Mouse (Mus musculus) intestine, postnatal 0 days (tissue): ENCODE data around the gene Aldh3b3. TPM values are rescaled to one million over a fixed set of nuclear protein-coding genes. Genes with fewer than 3 reads are reported as not detected.

Source experiments
- ATAC-seq: fragments of 200-750 bp; cut with Nextera tagmentation; 2 replicates; pipeline ENCODE4 v1.8.0; 2017; ENCODE audit warnings: mild to moderate bottlenecking, moderate TSS enrichment, moderate library complexity
- H3K27ac ChIP-seq: fragments of 300-500 bp; sonication (generic); 2 replicates; pipeline ENCODE4 v1.5.1; 2014; ENCODE audit warnings: mild to moderate bottlenecking, low read depth, low read length, moderate library complexity
- H3K27me3 ChIP-seq: fragments of 300-500 bp; sonication (generic); replicated peaks from 2 replicates; pipeline ENCODE4 v1.6.1; 2014; ENCODE audit warnings: low read length, mixed read lengths; ENCODE audit not compliant: control insufficient read depth, insufficient read depth
- H3K36me3 ChIP-seq: fragments of 300-500 bp; sonication (generic); 2 replicates; pipeline ENCODE4 v1.6.1; 2014; ENCODE audit warnings: mild to moderate bottlenecking, moderate library complexity; ENCODE audit not compliant: control insufficient read depth, insufficient read depth
- H3K4me1 ChIP-seq: fragments of 300-500 bp; sonication (generic); replicated peaks from 2 replicates; pipeline ENCODE4 v1.6.1; 2014; ENCODE audit warnings: antibody characterized with exemption, low read length, mixed read lengths; ENCODE audit not compliant: control insufficient read depth, insufficient read depth
- H3K4me2 ChIP-seq: fragments of 300-500 bp; sonication (generic); replicated peaks from 2 replicates; pipeline ENCODE4 v1.6.1; 2014; ENCODE audit warnings: low read depth, mild to moderate bottlenecking, moderate library complexity
- H3K4me3 ChIP-seq: fragments of 300-500 bp; sonication (generic); 2 replicates; pipeline ENCODE4 v1.5.1; 2014; ENCODE audit warnings: low read depth, low read length
- H3K9ac ChIP-seq: fragments of 300-500 bp; sonication (generic); 2 replicates; pipeline ENCODE4 v1.6.1; 2014; ENCODE audit warnings: mild to moderate bottlenecking, low read depth, low read length
- H3K9me3 ChIP-seq: fragments of 300-500 bp; sonication (generic); 2 replicates; pipeline ENCODE4 v1.6.1; 2016; ENCODE audit warnings: mixed run types; ENCODE audit not compliant: control insufficient read depth
- CTCF ChIP-seq: sonication (generic); IDR thresholded peaks from 2 replicates; pipeline ENCODE4 v1.5.1; 2016; ENCODE audit warnings: low read depth, mild to moderate bottlenecking, control low read depth, antibody characterized with exemption, moderate library complexity
- WGBS: fragments of 180-500 bp; shearing (Covaris S2); extraction: QIAGEN DNeasy Blood & Tissue Kit; methylation state at CpG from one replicate; pipeline ENCODE4 v1.1.7; 2014; 5-methylcytosine and 5-hydroxymethylcytosine counted together
- polyA plus RNA-seq: library from polyadenylated mRNA; unstranded; fragments of >200 nt; fragmentation: Nextera tagmentation; extraction: Ambion mirVana; gene quantifications from 2 replicates; pipeline ENCODE4 v1.2.1, GENCODE M21; 2015

Aldh3b3 gene
- polyA plus RNA-seq, 1 experiment from 2014 or later = not detected

GRCm38 (mm10) chr19:3931716-3932115 lies 26.7 kb upstream of the Aldh3b3 start:
- ATAC-seq = no peak
- WGBS = 91% methylated on average over 9 of the region's 9 CpGs
- H3K27ac ChIP-seq = no peak overlapping the region
- H3K4me1 ChIP-seq = peaks cover 11% of the 10 kb centered on the region; the same call in 1 of the 2 replicates
- no peaks in the 10 kb centered on the region for H3K27me3 ChIP-seq
- no peak for TF ChIP-seq CTCF
- H3K9me3 ChIP-seq = no peaks in the 10 kb centered on the region
- no peak overlapping the region for H3K9ac ChIP-seq
- no peak overlapping the region for H3K4me2 ChIP-seq
- no peak overlapping the region for H3K4me3 ChIP-seq
- no peaks in the 10 kb centered on the region; the same call in 1 of the 2 replicates for H3K36me3 ChIP-seq

GRCm38 (mm10) chr19:3935032-3935895 lies 23.2 kb upstream of the Aldh3b3 start, which contains the start of gene Unc93b1:
Unc93b1 (plus strand) TSS chr19:3935186.
- 0 out of 2 replicates have a peak, but pooled peaks have one; percentile 1 for TF ChIP-seq CTCF
- H3K4me1 ChIP-seq = 0 out of 2 replicates have a peak, but pooled peaks cover under 1% of the 10 kb centered on the region
- H3K9ac ChIP-seq = peak within 1 kb of the TSS; percentile 58
- H3K4me2 ChIP-seq = peak within 1 kb of the TSS; percentile 93
- peak; percentile 88 for ATAC-seq
- H3K27ac ChIP-seq = peak within 1 kb of the TSS; percentile 70
- WGBS = 8% methylated on average over 42 of the region's 42 CpGs
- H3K36me3 ChIP-seq = no peaks in the 10 kb centered on the region
- no peaks in the 10 kb centered on the region for H3K27me3 ChIP-seq
- no peaks in the 10 kb centered on the region for H3K9me3 ChIP-seq
- H3K4me3 ChIP-seq = peak within 1 kb of the TSS; percentile 64

GRCm38 (mm10) chr19:3935896-3936850 lies 22.3 kb upstream of the Aldh3b3 start:
- Histone ChIP-seq H3K36me3 (no peaks in the 10 kb centered on the region), H3K27ac (peak overlapping the region; percentile 70; the same call in 1 of the 2 replicates)

GRCm38 (mm10) chr19:3942315-3942714 lies 16.1 kb upstream of the Aldh3b3 start:
- H3K27me3 ChIP-seq = no peaks in the 10 kb centered on the region
- H3K4me3 ChIP-seq = no peak overlapping the region
- H3K9me3 ChIP-seq = no peaks in the 10 kb centered on the region
- H3K36me3 ChIP-seq = 0 out of 2 replicates have a peak, but pooled peaks cover 4% of the 10 kb centered on the region
- H3K9ac ChIP-seq = no peak overlapping the region
- no peak for TF ChIP-seq CTCF
- 71% methylated on average over 7 of the region's 7 CpGs for WGBS
- H3K4me2 ChIP-seq = no peak overlapping the region
- H3K27ac ChIP-seq = no peak overlapping the region
- ATAC-seq = no peak
- H3K4me1 ChIP-seq = 0 out of 2 replicates have a peak, but pooled peaks cover 3% of the 10 kb centered on the region

More at GRCm38 (mm10) chr19:3935896-3936850, 22.3 kb upstream of the Aldh3b3 start:
- Histone ChIP-seq H3K4me2 (peak overlapping the region; percentile 93), H3K4me3 (peak overlapping the region; percentile 64), H3K27me3 (no peaks in the 10 kb centered on the region), H3K9ac (peak overlapping the region; percentile 58), H3K9me3 (no peaks in the 10 kb centered on the region), H3K4me1 (no peaks in the 10 kb centered on the region)
- TF ChIP-seq CTCF = no peak
- ATAC-seq = peak; percentile 63
- WGBS = 12% methylated on average over 22 of the region's 22 CpGs

- 18% methylated on average over 27 of the region's 27 CpGs for WGBS
- Histone ChIP-seq H3K4me2 (peak overlapping the region; percentile 43), H3K36me3 (peaks cover 11% of the 10 kb centered on the region; the same call in 1 of the 2 replicates), H3K9ac (no peak overlapping the region), H3K27ac (no peak overlapping the region), H3K27me3 (no peaks in the 10 kb centered on the region), H3K4me1 (0 out of 2 replicates have a peak, but pooled peaks cover 3% of the 10 kb centered on the region), H3K4me3 (no peak overlapping the region; the same call in 1 of the 2 replicates), H3K9me3 (no peaks in the 10 kb centered on the region)
- peak; percentile 23; the same call in 1 of the 2 replicates for TF ChIP-seq CTCF
- ATAC-seq = peak; percentile 66
Observed at GRCm38 (mm10) chr19:3942986-3943735, 15.3 kb upstream of the Aldh3b3 start.
